17 mouse cellular contexts compared by ENCODE assay signal in genomic region chr1:152983416-152983815, GRCm38 (mm10). TPM values are rescaled to one million over a fixed set of nuclear protein-coding genes. Genes with fewer than 3 reads are reported as not detected.
DNase-seq lines count a peak whose midpoint lies in the region; ATAC-seq lines count a peak whose summit lies in the region.
"Had no signal": no experiment of that assay in that cellular context is flagged by ENCODE, and none has a peak within 500 bp of the region (broad histone marks: within the 10 kb centered on the region; RNA-seq: fewer than 3 reads in every experiment).

No protein-coding gene starts in this region.

- H3K27ac ChIP-seq in intestine, embryonic 14.5 days (ENCODE audit: low read depth) = no peak overlapping the region
- no peak overlapping the region for H3K27ac ChIP-seq in intestine, embryonic 16.5 days (ENCODE audit: low read length)
- H3K27ac ChIP-seq: heart, embryonic 15.5 days; intestine, embryonic 15.5 days; kidney, postnatal 0 days; limb, embryonic 13.5 days had no signal

- no peak for ATAC-seq in intestine, embryonic 14.5 days (replicated peaks; ENCODE audit: low FRiP score, low TSS enrichment, low read depth)
- ATAC-seq in intestine, embryonic 16.5 days = no peak
- ATAC-seq: intestine, embryonic 15.5 days had no signal

- no peak overlapping the region for H3K4me2 ChIP-seq in intestine, embryonic 14.5 days (ENCODE audit: low read length)
- no peak overlapping the region for H3K4me2 ChIP-seq in intestine, embryonic 16.5 days (ENCODE audit: low read depth, low read length)
- H3K4me2 ChIP-seq: heart, embryonic 15.5 days; intestine, embryonic 15.5 days; limb, embryonic 13.5 days; midbrain, embryonic 11.5 days had no signal

- H3K9me3 ChIP-seq in intestine, embryonic 14.5 days (ENCODE audit: control insufficient read depth, low read length) = no peaks in the 10 kb centered on the region
- H3K9me3 ChIP-seq in intestine, embryonic 16.5 days (ENCODE audit: control insufficient read depth, low read length) = no peaks in the 10 kb centered on the region
- H3K9me3 ChIP-seq: heart, embryonic 15.5 days; intestine, embryonic 15.5 days; limb, embryonic 13.5 days had no signal

- intact Hi-C loops in gastrocnemius, postnatal 14 days (cut with DNase I; ENCODE audit: low total_unique reads) = no loop called here

- H3K36me3 ChIP-seq in intestine, embryonic 14.5 days (ENCODE audit: control insufficient read depth, insufficient read depth, low read length) = no peaks in the 10 kb centered on the region
- H3K36me3 ChIP-seq in intestine, embryonic 16.5 days (ENCODE audit: control insufficient read depth, insufficient read depth, low read length) = no peaks in the 10 kb centered on the region
- H3K36me3 ChIP-seq: heart, embryonic 15.5 days; intestine, embryonic 15.5 days; limb, embryonic 13.5 days had no signal

- no peaks in the 10 kb centered on the region for H3K27me3 ChIP-seq in intestine, embryonic 14.5 days (replicated peaks; ENCODE audit: control insufficient read depth, insufficient read depth, low read length)
- no peaks in the 10 kb centered on the region for H3K27me3 ChIP-seq in intestine, embryonic 16.5 days (replicated peaks; ENCODE audit: control insufficient read depth, insufficient read depth, low read length)
- H3K27me3 ChIP-seq: heart, embryonic 15.5 days; intestine, embryonic 15.5 days; limb, embryonic 13.5 days had no signal

- H3K4me1 ChIP-seq in intestine, embryonic 14.5 days (replicated peaks; ENCODE audit: control insufficient read depth, insufficient read depth, low read length) = no peaks in the 10 kb centered on the region
- H3K4me1 ChIP-seq in intestine, embryonic 16.5 days (ENCODE audit: control insufficient read depth, insufficient read depth, low read length) = no peaks in the 10 kb centered on the region
- H3K4me1 ChIP-seq: heart, embryonic 15.5 days; intestine, embryonic 15.5 days; limb, embryonic 13.5 days had no signal

- no peak overlapping the region for H3K4me3 ChIP-seq in intestine, embryonic 14.5 days (ENCODE audit: low read depth, low read length)
- H3K4me3 ChIP-seq in intestine, embryonic 16.5 days (ENCODE audit: low read length) = no peak overlapping the region
- H3K4me3 ChIP-seq: heart, embryonic 15.5 days; intestine, embryonic 15.5 days; limb, embryonic 13.5 days had no signal

- WGBS in intestine, embryonic 14.5 days = 91% methylated on average over 14 of the region's 14 CpGs
- 88% methylated on average over 14 of the region's 14 CpGs for WGBS in intestine, embryonic 16.5 days

- H3K9ac ChIP-seq in intestine, embryonic 14.5 days (ENCODE audit: low read length) = no peak overlapping the region
- H3K9ac ChIP-seq in intestine, embryonic 16.5 days (ENCODE audit: low read depth, low read length) = no peak overlapping the region
- H3K9ac ChIP-seq: heart, embryonic 15.5 days; intestine, embryonic 15.5 days; limb, embryonic 13.5 days had no signal

- peak; percentile 16 for DNase-seq in intestine, embryonic 14.5 days (ENCODE audit: low spot score)
- peak; percentile 68 to 74 for DNase-seq in frontal cortex, adult 2 months (ENCODE audit: extremely low spot score in 1 of 2, low spot score in 1 of 2)
- DNase-seq in left cerebral cortex, adult 8-10 months (ENCODE audit: low spot score in 2 of 2) = peak; percentile 34 to 75
- DNase-seq in right cerebral cortex, postnatal 14 days = peak; percentile 43
- no peak for DNase-seq in gastrocnemius, postnatal 14 days
- no peak for DNase-seq in embryo, embryonic 9.5 days (ENCODE audit: extremely low spot score)
- DNase-seq: cerebellum, adult 8-10 months; lung, postnatal 36 days; retina, postnatal 1 day; thymus, adult 18-20 months had no signal

RNA-seq across cellular contexts. Expression of gene Nmnat2, which starts 28.6 kb away (rescaled TPM):
- polyA plus RNA-seq in intestine, embryonic 14.5 days (2014; fragmentation: Nextera tagmentation; extraction: Ambion mirVana) = 2.0 and 3.5 TPM in 2 replicates
- 1.3 and 1.9 TPM in 2 replicates for polyA plus RNA-seq in intestine, embryonic 16.5 days (2015; fragmentation: Nextera tagmentation; extraction: Ambion mirVana)
- 71.2 and 81.0 TPM in 2 replicates for polyA plus RNA-seq in frontal cortex, adult 2 months (2012; rRNA removed)
- 100 to 1,000 TPM; 152 to 174 (median 163) TPM for total RNA-seq in left cerebral cortex, adult 8-10 months (2022)
- total RNA-seq in gastrocnemius, postnatal 14 days (2021) = 1 to 10 TPM in 1 of 2 experiments, under 1 TPM in 1; 0.51 to 1.1 TPM
- total RNA-seq: granulocyte monocyte progenitor cell, adult 5-6 weeks had no signal

Comparison
In these comparisons a context has a peak if more than half of its experiments do, and no peak if none do; other contexts are left out.
1. DNase-seq: peak in intestine, embryonic 14.5 days (single experiment), frontal cortex, adult 2 months (2 of 2), left cerebral cortex, adult 8-10 months (2 of 2) and right cerebral cortex, postnatal 14 days (single experiment); none in gastrocnemius, postnatal 14 days (single experiment) and embryo, embryonic 9.5 days (single experiment).
2. RNA of gene Nmnat2, which starts 28.6 kb away (polyA plus RNA-seq): 71.2 to 81.0 TPM in frontal cortex, adult 2 months; 2.0 to 3.5 TPM in intestine, embryonic 14.5 days and 1.3 to 1.9 TPM in intestine, embryonic 16.5 days; every median in the first group is over 10 times any median in the second.